Mouse (Mus musculus): ENCODE data around the gene Ube2t. TPM values are rescaled to one million over a fixed set of nuclear protein-coding genes. Genes with fewer than 3 reads are reported as not detected.

Gene Ube2t
- polyA plus RNA-seq, 1 experiment, result 1.4 TPM

- Histone ChIP-seq H3K27ac (ENCODE audit: insufficient read depth, low read depth, low read length) (no peak overlapping the region), H3K36me3 (ENCODE audit: control insufficient read depth, insufficient read depth, low read length) (no peaks in the 10 kb centered on the region), H3K4me1 (ENCODE audit: control insufficient read depth, insufficient read depth, insufficient read length, low read length) (no peaks in the 10 kb centered on the region), H3K27me3 (ENCODE audit: control insufficient read depth, insufficient read depth, low read length) (no peaks in the 10 kb centered on the region), H3K4me3 (ENCODE audit: low read depth, low read length) (no peak overlapping the region)
- TF ChIP-seq CTCF (IDR thresholded peaks at IDR 0.05; ENCODE audit: extremely low read depth, insufficient read length, insufficient replicate concordance, low read depth, low read length) (no peak), POLR2A (IDR thresholded peaks at IDR 0.05; ENCODE audit: low read depth, low read length) (no peak)
- 71% methylated on average over 3 of the region's 3 CpGs for WGBS
These were observed 32.4 kb downstream of the Ube2t start for GRCm38 (mm10) chr1:134994739-134995138.

- 92% methylated on average over 4 of the region's 4 CpGs for WGBS
- no peaks in the 10 kb centered on the region for H3K4me1 ChIP-seq (ENCODE audit: control insufficient read depth, insufficient read depth, insufficient read length, low read length)
- no peak overlapping the region for H3K27ac ChIP-seq (ENCODE audit: insufficient read depth, low read depth, low read length)
- TF ChIP-seq CTCF (IDR thresholded peaks at IDR 0.05; ENCODE audit: extremely low read depth, insufficient read length, insufficient replicate concordance, low read depth, low read length), result no peak
- no peak for TF ChIP-seq POLR2A (IDR thresholded peaks at IDR 0.05; ENCODE audit: low read depth, low read length)
- H3K36me3 ChIP-seq (ENCODE audit: control insufficient read depth, insufficient read depth, low read length), result no peaks in the 10 kb centered on the region
- H3K27me3 ChIP-seq (ENCODE audit: control insufficient read depth, insufficient read depth, low read length), result no peaks in the 10 kb centered on the region
- no peak overlapping the region for H3K4me3 ChIP-seq (ENCODE audit: low read depth, low read length)
These were observed 33.1 kb downstream of the Ube2t start for GRCm38 (mm10) chr1:134995437-134995836.

- 10% methylated on average over 1 of the region's 1 CpGs for WGBS
- TF ChIP-seq POLR2A (IDR thresholded peaks at IDR 0.05; ENCODE audit: low read depth, low read length) (no peak), CTCF (IDR thresholded peaks at IDR 0.05; ENCODE audit: extremely low read depth, insufficient read length, insufficient replicate concordance, low read depth, low read length) (no peak)
- Histone ChIP-seq H3K36me3 (ENCODE audit: control insufficient read depth, insufficient read depth, low read length) (no peaks in the 10 kb centered on the region), H3K4me1 (ENCODE audit: control insufficient read depth, insufficient read depth, insufficient read length, low read length) (no peaks in the 10 kb centered on the region), H3K27me3 (ENCODE audit: control insufficient read depth, insufficient read depth, low read length) (no peaks in the 10 kb centered on the region), H3K27ac (ENCODE audit: insufficient read depth, low read depth, low read length) (no peak overlapping the region), H3K4me3 (ENCODE audit: low read depth, low read length) (no peak overlapping the region)
These were observed 33.6 kb downstream of the Ube2t start for GRCm38 (mm10) chr1:134995954-134996353.

- no peaks in the 10 kb centered on the region for H3K4me1 ChIP-seq (ENCODE audit: control insufficient read depth, insufficient read depth, insufficient read length, low read length)
- H3K27ac ChIP-seq (ENCODE audit: insufficient read depth, low read depth, low read length), result no peak overlapping the region
- no peaks in the 10 kb centered on the region for H3K27me3 ChIP-seq (ENCODE audit: control insufficient read depth, insufficient read depth, low read length)
- WGBS, result 81% methylated on average over 7 of the region's 7 CpGs
- H3K4me3 ChIP-seq (ENCODE audit: low read depth, low read length), result no peak overlapping the region
- TF ChIP-seq CTCF (IDR thresholded peaks at IDR 0.05; ENCODE audit: extremely low read depth, insufficient read length, insufficient replicate concordance, low read depth, low read length), result no peak
- no peak for TF ChIP-seq POLR2A (IDR thresholded peaks at IDR 0.05; ENCODE audit: low read depth, low read length)
- no peaks in the 10 kb centered on the region for H3K36me3 ChIP-seq (ENCODE audit: control insufficient read depth, insufficient read depth, low read length)
These were observed 34.1 kb downstream of the Ube2t start for GRCm38 (mm10) chr1:134996471-134996870.

- 75% methylated on average over 5 of the region's 5 CpGs for WGBS
- H3K27ac ChIP-seq (ENCODE audit: insufficient read depth, low read depth, low read length), result no peak overlapping the region
- no peak for TF ChIP-seq CTCF (IDR thresholded peaks at IDR 0.05; ENCODE audit: extremely low read depth, insufficient read length, insufficient replicate concordance, low read depth, low read length)
- no peaks in the 10 kb centered on the region for H3K4me1 ChIP-seq (ENCODE audit: control insufficient read depth, insufficient read depth, insufficient read length, low read length)
- H3K27me3 ChIP-seq (ENCODE audit: control insufficient read depth, insufficient read depth, low read length), result no peaks in the 10 kb centered on the region
- H3K36me3 ChIP-seq (ENCODE audit: control insufficient read depth, insufficient read depth, low read length), result no peaks in the 10 kb centered on the region
- H3K4me3 ChIP-seq (ENCODE audit: low read depth, low read length), result no peak overlapping the region
These were observed 35.2 kb downstream of the Ube2t start for GRCm38 (mm10) chr1:134997568-134997967.

- no peak overlapping the region for H3K27ac ChIP-seq (ENCODE audit: insufficient read depth, low read depth, low read length)
- 77% methylated on average over 8 of the region's 8 CpGs for WGBS
- no peaks in the 10 kb centered on the region for H3K4me1 ChIP-seq (ENCODE audit: control insufficient read depth, insufficient read depth, insufficient read length, low read length)
- H3K36me3 ChIP-seq (ENCODE audit: control insufficient read depth, insufficient read depth, low read length), result no peaks in the 10 kb centered on the region
- TF ChIP-seq POLR2A (IDR thresholded peaks at IDR 0.05; ENCODE audit: low read depth, low read length) (no peak), CTCF (IDR thresholded peaks at IDR 0.05; ENCODE audit: extremely low read depth, insufficient read length, insufficient replicate concordance, low read depth, low read length) (no peak)
- no peaks in the 10 kb centered on the region for H3K27me3 ChIP-seq (ENCODE audit: control insufficient read depth, insufficient read depth, low read length)
- H3K4me3 ChIP-seq (ENCODE audit: low read depth, low read length), result no peak overlapping the region
These were observed 35.9 kb downstream of the Ube2t start for GRCm38 (mm10) chr1:134998231-134998630.

- H3K36me3 ChIP-seq (ENCODE audit: control insufficient read depth, insufficient read depth, low read length), result no peaks in the 10 kb centered on the region
- H3K4me1 ChIP-seq (ENCODE audit: control insufficient read depth, insufficient read depth, insufficient read length, low read length), result no peaks in the 10 kb centered on the region
- WGBS, result 57% methylated on average over 9 of the region's 9 CpGs
- TF ChIP-seq CTCF (IDR thresholded peaks at IDR 0.05; ENCODE audit: extremely low read depth, insufficient read length, insufficient replicate concordance, low read depth, low read length), result no peak
- no peak for TF ChIP-seq POLR2A (IDR thresholded peaks at IDR 0.05; ENCODE audit: low read depth, low read length)
- H3K27me3 ChIP-seq (ENCODE audit: control insufficient read depth, insufficient read depth, low read length), result no peaks in the 10 kb centered on the region
- H3K4me3 ChIP-seq (ENCODE audit: low read depth, low read length), result no peak overlapping the region
- no peak overlapping the region for H3K27ac ChIP-seq (ENCODE audit: insufficient read depth, low read depth, low read length)
These were observed 38.2 kb downstream of the Ube2t start for GRCm38 (mm10) chr1:135000527-135000926.

GRCm38 (mm10) chr1:135003346-135003745, 41.0 kb downstream of the Ube2t start:
- TF ChIP-seq POLR2A (IDR thresholded peaks at IDR 0.05; ENCODE audit: low read depth, low read length), result no peak
- TF ChIP-seq CTCF (IDR thresholded peaks at IDR 0.05; ENCODE audit: extremely low read depth, insufficient read length, insufficient replicate concordance, low read depth, low read length), result no peak
- H3K36me3 ChIP-seq (ENCODE audit: control insufficient read depth, insufficient read depth, low read length), result no peaks in the 10 kb centered on the region
- no peaks in the 10 kb centered on the region for H3K4me1 ChIP-seq (ENCODE audit: control insufficient read depth, insufficient read depth, insufficient read length, low read length)
- WGBS, result 67% methylated on average over 4 of the region's 4 CpGs
- no peak overlapping the region for H3K27ac ChIP-seq (ENCODE audit: insufficient read depth, low read depth, low read length)
- H3K27me3 ChIP-seq (ENCODE audit: control insufficient read depth, insufficient read depth, low read length), result no peaks in the 10 kb centered on the region
- H3K4me3 ChIP-seq (ENCODE audit: low read depth, low read length), result no peak overlapping the region

Measured in small intestine, adult 2 months (tissue).